Mouse (Mus musculus) bone marrow, adult 2 months (tissue): ENCODE data around the gene E130218I03Rik.

Source experiments
- CTCF ChIP-seq: fragments of 200-500 bp; IDR thresholded peaks from 2 replicates; pipeline ENCODE4 v1.5.1; 2011; ENCODE audit warnings: low read length, control low read depth; ENCODE audit not compliant: control insufficient read depth, insufficient read depth
- POLR2A ChIP-seq: fragments of 200-500 bp; IDR thresholded peaks from 2 replicates; pipeline ENCODE4 v1.6.1; 2011; ENCODE audit warnings: low read depth, mild to moderate bottlenecking, control low read depth, low read length, borderline replicate concordance; ENCODE audit not compliant: control insufficient read depth

DNA sequence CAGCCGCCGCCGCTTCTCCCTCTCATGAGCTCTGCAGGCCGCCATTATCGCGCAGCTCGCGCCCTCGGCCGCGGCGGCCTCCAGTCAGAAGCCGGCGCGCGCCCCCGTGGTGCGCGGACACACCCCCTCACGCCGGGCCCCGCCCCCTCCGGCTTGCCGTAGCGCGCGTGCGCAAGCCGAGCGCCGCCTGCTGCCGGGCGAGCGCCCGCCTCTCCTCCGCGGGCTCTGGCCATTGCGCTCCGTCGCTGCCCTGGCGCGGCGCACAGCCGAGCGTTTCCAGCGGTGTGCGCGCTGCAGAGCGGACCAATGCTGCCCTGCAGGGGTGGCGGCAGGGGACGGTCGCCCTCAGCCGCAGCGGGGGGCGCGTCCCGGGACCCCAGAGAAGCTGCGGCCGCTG is 43.7 kb downstream of the E130218I03Rik start:
- peak; percentile 86; the same call in 1 of the 2 replicates for TF ChIP-seq POLR2A
- TF ChIP-seq CTCF = no peak
